Mouse (Mus musculus) hindbrain, embryonic 12.5 days (tissue): ENCODE measurements around the gene Abca5. TPM values are rescaled to one million over a fixed set of nuclear protein-coding genes. Genes with fewer than 3 reads are reported as not detected.

Experiments used
- ATAC-seq: fragments of 200-750 bp; cut with Nextera tagmentation; 2 replicates; pipeline ENCODE4 v1.8.0; 2017; ENCODE audit warnings: moderate TSS enrichment; ENCODE audit not compliant: low FRiP score
- H3K27ac ChIP-seq: fragments of 300-500 bp; sonication (generic); 2 replicates; pipeline ENCODE4 v1.5.1; 2016; ENCODE audit warnings: mild to moderate bottlenecking
- H3K27me3 ChIP-seq: fragments of 300-500 bp; sonication (generic); 2 replicates; pipeline ENCODE4 v1.6.1; 2016; ENCODE audit warnings: mild to moderate bottlenecking
- H3K36me3 ChIP-seq: fragments of 300-500 bp; sonication (generic); 2 replicates; pipeline ENCODE4 v1.6.1; 2016; ENCODE audit warnings: mild to moderate bottlenecking
- H3K4me1 ChIP-seq: fragments of 300-500 bp; sonication (generic); 2 replicates; pipeline ENCODE4 v1.6.1; 2016
- H3K4me2 ChIP-seq: fragments of 300-500 bp; sonication (generic); replicated peaks from 2 replicates; pipeline ENCODE4 v1.6.1; 2016; ENCODE audit warnings: mild to moderate bottlenecking
- H3K4me3 ChIP-seq: fragments of 300-500 bp; sonication (generic); 2 replicates; pipeline ENCODE4 v1.5.1; 2016; ENCODE audit warnings: mild to moderate bottlenecking
- H3K9ac ChIP-seq: fragments of 300-500 bp; sonication (generic); 2 replicates; pipeline ENCODE4 v1.6.1; 2016; ENCODE audit warnings: mild to moderate bottlenecking, moderate library complexity
- H3K9me3 ChIP-seq: fragments of 300-500 bp; sonication (generic); replicated peaks from 2 replicates; pipeline ENCODE4 v1.6.1; 2016; ENCODE audit warnings: mild to moderate bottlenecking
- WGBS: fragments of 180-500 bp; shearing (Covaris S2); methylation state at CpG from one replicate; pipeline ENCODE4 v1.1.7; 2016; 5-methylcytosine and 5-hydroxymethylcytosine counted together
- polyA plus RNA-seq: library from polyadenylated mRNA; unstranded; fragments of >200 nt; fragmentation: Nextera tagmentation; extraction: Ambion mirVana; gene quantifications from 2 replicates; pipeline ENCODE4 v1.2.1, GENCODE M21; 2016

Gene Abca5
- polyA plus RNA-seq, 1 experiment from 2014 or later, result 8.9 TPM

DNA sequence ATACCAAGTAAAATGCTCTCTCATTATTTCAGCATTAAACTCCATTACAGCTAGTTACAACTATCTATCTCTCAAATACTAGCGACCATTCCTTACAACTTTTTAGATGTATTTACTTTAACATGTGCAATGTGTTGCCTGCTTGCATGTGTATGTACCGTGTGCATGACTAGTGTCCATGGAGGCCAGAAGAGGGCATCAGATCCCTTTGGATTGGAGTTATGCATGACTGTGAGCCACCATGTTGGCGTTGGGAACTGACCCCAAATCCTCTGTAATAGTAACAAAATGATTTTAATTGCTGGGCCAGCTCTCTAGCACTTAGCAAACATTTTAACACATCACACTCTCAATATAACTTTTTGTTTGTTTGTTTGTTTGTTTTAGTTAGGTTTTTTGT lies 49.1 kb downstream of the Abca5 start:
- no peaks in the 10 kb centered on the region for H3K27me3 ChIP-seq
- H3K9me3 ChIP-seq, result no peaks in the 10 kb centered on the region
- no peak overlapping the region for H3K9ac ChIP-seq
- H3K4me3 ChIP-seq, result no peak overlapping the region
- H3K27ac ChIP-seq, result no peak overlapping the region
- ATAC-seq, result no peak
- 73% methylated on average over 3 of the region's 3 CpGs for WGBS
- no peak overlapping the region for H3K4me2 ChIP-seq
- no peaks in the 10 kb centered on the region for H3K4me1 ChIP-seq
- 0 out of 2 replicates have a peak, but pooled peaks cover 8% of the 10 kb centered on the region for H3K36me3 ChIP-seq

DNA sequence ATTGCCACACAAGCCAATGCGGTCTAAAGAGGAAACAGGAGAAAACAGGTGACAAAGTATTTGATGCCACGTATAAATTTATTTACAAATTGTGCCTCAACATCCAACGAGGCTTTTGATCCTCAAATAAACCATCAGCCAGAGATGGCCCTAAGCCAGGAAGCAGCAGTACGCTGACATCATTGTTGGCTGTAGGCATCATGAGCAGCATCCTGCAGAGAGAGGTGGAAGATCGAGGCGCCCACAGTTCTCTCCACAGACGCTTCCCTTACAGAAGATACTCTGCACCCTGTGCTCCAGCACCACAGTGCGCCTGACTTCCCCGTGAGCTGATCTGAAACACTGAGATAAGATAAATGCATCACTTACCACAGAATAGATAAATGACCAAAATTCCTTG lies 49.8 kb downstream of the Abca5 start:
- Histone ChIP-seq H3K9me3 (no peaks in the 10 kb centered on the region), H3K27ac (no peak overlapping the region), H3K36me3 (0 out of 2 replicates have a peak, but pooled peaks cover 8% of the 10 kb centered on the region), H3K4me1 (no peaks in the 10 kb centered on the region), H3K4me2 (no peak overlapping the region), H3K9ac (no peak overlapping the region), H3K4me3 (no peak overlapping the region), H3K27me3 (no peaks in the 10 kb centered on the region)
- 72% methylated on average over 9 of the region's 9 CpGs for WGBS
- no peak for ATAC-seq

DNA sequence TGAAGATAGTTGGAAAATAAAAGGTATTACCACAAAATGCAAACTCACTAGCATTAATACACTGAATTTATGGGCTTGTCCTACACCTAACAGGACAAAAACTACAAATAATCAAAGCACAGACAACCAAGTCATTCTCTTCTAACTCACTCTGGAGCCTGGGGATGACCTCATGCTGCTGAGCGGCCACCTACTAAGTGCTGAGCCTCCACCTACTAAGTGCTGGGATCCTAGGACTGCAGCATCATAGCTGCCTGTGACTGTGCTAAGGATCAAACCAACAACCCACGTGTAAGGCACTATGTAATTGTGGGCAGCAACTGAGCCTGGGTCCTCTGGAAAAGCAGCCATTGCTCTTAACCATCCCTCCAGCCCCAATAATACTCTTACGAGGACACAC lies 51.2 kb downstream of the Abca5 start:
- H3K9ac ChIP-seq, result no peak overlapping the region
- ATAC-seq, result no peak
- H3K4me3 ChIP-seq, result no peak overlapping the region
- H3K36me3 ChIP-seq, result 0 out of 2 replicates have a peak, but pooled peaks cover 3% of the 10 kb centered on the region
- H3K4me1 ChIP-seq, result no peaks in the 10 kb centered on the region
- H3K27me3 ChIP-seq, result no peaks in the 10 kb centered on the region
- 81% methylated on average over 3 of the region's 3 CpGs for WGBS
- no peak overlapping the region for H3K27ac ChIP-seq
- H3K9me3 ChIP-seq, result no peaks in the 10 kb centered on the region
- no peak overlapping the region for H3K4me2 ChIP-seq

DNA sequence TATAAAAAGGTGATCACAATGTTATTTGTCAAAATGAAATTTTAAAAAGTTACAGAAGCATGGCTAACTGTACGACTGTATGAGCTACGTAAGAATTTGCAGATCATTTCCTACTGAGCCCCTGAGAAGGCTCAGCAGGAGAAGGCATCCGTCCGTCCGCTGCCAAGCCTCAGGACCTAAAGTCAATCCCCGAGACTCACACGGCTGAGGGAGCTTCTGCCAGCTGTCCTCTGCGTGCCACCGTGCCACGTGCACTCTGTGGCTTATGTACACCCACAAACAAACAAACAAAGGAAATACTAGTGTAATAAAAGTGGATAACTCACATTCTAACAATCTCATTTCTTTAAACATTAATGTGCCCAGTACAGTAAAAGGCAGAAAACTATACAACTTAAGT lies 52.7 kb downstream of the Abca5 start:
- H3K27me3 ChIP-seq, result no peaks in the 10 kb centered on the region
- H3K9ac ChIP-seq, result no peak overlapping the region
- no peak overlapping the region for H3K4me3 ChIP-seq
- no peaks in the 10 kb centered on the region for H3K9me3 ChIP-seq
- no peak overlapping the region for H3K27ac ChIP-seq
- no peak overlapping the region for H3K4me2 ChIP-seq
- ATAC-seq, result no peak
- WGBS, result 76% methylated on average over 10 of the region's 10 CpGs
- no peaks in the 10 kb centered on the region for H3K4me1 ChIP-seq
- 0 out of 2 replicates have a peak, but pooled peaks cover 3% of the 10 kb centered on the region for H3K36me3 ChIP-seq

DNA sequence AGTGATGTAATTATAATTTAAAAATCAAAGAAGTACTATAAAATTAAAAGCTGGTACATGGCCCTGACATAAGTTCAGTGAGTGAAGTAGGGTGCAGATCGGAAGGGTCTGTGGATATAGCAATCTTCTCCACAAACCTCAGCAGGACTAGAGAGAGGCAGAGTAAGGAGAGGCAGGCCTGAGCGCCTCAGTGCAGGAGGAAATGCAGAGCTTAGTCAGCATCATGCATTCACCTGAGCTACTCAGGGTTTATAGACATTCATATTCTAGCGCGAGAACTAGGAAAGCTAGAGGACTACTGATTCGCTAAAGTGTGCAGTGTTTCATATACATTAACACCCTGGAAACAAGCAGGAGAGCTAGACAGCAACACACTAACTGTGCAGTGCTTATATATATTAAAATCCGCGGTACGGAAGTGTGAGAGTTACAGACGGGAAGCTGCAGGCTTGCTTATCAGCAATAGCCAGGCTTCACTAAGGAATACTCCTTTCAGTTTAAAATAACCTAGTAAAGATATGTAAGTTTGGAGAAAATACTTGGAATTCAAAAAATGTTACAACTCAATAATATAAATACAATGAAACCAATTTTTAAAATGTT lies 53.2 kb downstream of the Abca5 start:
- no peaks in the 10 kb centered on the region for H3K9me3 ChIP-seq
- H3K4me2 ChIP-seq, result no peak overlapping the region
- no peak overlapping the region for H3K9ac ChIP-seq
- H3K4me3 ChIP-seq, result no peak overlapping the region
- H3K27me3 ChIP-seq, result no peaks in the 10 kb centered on the region
- H3K36me3 ChIP-seq, result 0 out of 2 replicates have a peak, but pooled peaks cover 3% of the 10 kb centered on the region
- no peak overlapping the region for H3K27ac ChIP-seq
- H3K4me1 ChIP-seq, result no peaks in the 10 kb centered on the region
- WGBS, result 94% methylated on average over 9 of the region's 9 CpGs
- ATAC-seq, result no peak

DNA sequence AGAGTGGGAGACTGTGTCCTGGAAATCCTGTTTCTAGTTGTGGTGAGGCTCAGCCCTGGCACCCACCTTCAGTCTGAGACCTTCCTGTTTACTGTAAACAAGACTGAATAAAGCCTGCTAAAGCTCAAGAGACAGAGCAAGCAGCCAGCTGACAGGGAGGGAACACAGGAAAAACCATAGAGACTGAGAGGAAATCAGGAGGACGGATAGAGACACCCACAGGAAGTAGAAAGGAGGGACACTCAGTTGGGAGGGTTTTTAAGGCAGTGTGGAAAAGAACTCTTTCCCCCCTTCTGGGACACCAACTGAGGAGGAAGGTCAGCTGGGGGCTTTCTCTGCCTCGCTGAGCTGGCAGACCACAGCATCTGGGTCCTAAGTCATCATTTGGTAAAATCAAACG lies 62.7 kb downstream of the Abca5 start:
- 73% methylated on average over 3 of the region's 3 CpGs for WGBS
- H3K4me2 ChIP-seq, result no peak overlapping the region
- no peak overlapping the region for H3K9ac ChIP-seq
- no peak overlapping the region for H3K27ac ChIP-seq
- no peaks in the 10 kb centered on the region for H3K4me1 ChIP-seq
- H3K27me3 ChIP-seq, result no peaks in the 10 kb centered on the region
- no peak overlapping the region for H3K4me3 ChIP-seq
- no peak for ATAC-seq
- H3K36me3 ChIP-seq, result no peaks in the 10 kb centered on the region
- no peaks in the 10 kb centered on the region for H3K9me3 ChIP-seq

DNA sequence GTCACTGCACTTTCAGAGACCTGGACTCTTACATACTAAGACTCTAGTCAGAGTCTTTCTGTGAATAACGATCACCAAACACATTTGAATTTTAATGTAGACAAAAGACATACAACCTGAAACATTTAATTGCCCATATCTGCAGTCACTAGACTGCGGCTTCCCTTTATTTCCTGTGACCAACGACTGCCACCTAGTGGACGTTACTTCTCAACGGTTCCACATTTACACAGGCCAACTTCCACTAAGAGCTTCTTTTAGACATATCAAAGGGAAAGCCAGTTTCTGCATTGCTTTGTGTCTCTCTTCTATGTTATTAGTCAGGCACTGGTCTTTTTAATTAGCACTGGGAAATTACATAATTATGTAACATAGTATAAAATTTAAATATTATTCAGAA lies 65.8 kb downstream of the Abca5 start:
- Histone ChIP-seq H3K27ac (no peak overlapping the region), H3K4me2 (no peak overlapping the region), H3K27me3 (no peaks in the 10 kb centered on the region), H3K4me1 (no peaks in the 10 kb centered on the region), H3K4me3 (no peak overlapping the region), H3K36me3 (no peaks in the 10 kb centered on the region), H3K9me3 (no peaks in the 10 kb centered on the region), H3K9ac (no peak overlapping the region)
- WGBS, result 6% methylated on average over 5 of the region's 5 CpGs
- 0 out of 2 replicates have a peak, but pooled peaks have one; percentile 56 for ATAC-seq

DNA sequence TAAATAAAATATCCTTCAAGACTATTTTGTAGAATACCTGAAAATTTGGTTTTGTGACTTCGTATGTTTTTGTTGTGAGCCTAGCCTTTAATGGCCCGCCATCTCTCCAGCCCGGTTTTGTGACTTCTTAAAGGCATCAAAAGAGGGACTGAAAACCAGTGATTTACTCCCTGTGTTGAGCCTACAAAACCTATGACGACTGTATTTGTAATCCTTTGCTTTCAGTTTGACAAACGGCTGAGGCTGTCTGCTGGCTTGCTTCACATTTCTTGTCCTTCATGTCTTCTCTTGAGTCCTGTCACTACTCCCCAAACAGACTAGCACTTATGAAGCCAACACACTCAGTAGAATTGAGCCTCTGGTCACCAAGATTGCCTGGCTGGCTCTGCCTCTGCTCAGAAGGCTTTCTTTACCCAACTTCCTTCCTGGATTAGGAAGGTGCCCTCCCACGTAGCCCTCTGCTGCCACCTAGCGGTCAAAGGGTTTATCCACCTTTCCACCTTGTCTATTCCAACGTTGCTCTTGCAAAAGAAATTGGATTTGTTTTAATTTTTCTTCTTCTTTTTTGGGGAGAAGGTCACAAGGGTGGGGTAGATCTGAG lies 69.2 kb downstream of the Abca5 start:
- no peaks in the 10 kb centered on the region for H3K4me1 ChIP-seq
- H3K9ac ChIP-seq, result 0 out of 2 replicates have a peak overlapping the region, but pooled peaks have one; percentile 23
- H3K9me3 ChIP-seq, result no peaks in the 10 kb centered on the region
- WGBS, result 47% methylated on average over 8 of the region's 8 CpGs
- H3K27ac ChIP-seq, result no peak overlapping the region
- no peaks in the 10 kb centered on the region for H3K27me3 ChIP-seq
- 0 out of 2 replicates have a peak, but pooled peaks have one; percentile 43 for ATAC-seq
- no peaks in the 10 kb centered on the region for H3K36me3 ChIP-seq
- H3K4me3 ChIP-seq, result no peak overlapping the region
- no peak overlapping the region for H3K4me2 ChIP-seq

DNA sequence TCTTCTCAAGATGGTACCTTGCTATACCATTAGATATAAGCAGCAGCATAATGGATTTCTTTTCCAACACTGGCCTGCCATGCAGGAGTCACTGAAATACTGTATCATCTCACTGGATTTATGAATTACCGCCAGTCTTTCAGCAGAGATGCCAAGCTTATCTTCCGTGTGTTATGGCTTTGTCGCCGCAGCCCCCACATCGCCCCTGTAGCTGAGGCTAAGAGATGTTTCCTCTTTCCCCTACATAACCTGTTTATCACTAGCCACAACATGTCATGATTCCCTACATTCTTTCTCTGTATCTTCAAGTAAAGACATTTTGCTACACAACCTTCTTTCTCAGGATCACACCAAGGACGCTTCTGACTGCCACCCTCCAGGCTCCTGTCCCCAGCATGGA lies 70.3 kb downstream of the Abca5 start:
- no peaks in the 10 kb centered on the region for H3K9me3 ChIP-seq
- no peaks in the 10 kb centered on the region for H3K4me1 ChIP-seq
- no peaks in the 10 kb centered on the region for H3K36me3 ChIP-seq
- H3K27ac ChIP-seq, result no peak overlapping the region
- no peak overlapping the region for H3K9ac ChIP-seq
- no peaks in the 10 kb centered on the region for H3K27me3 ChIP-seq
- no peak overlapping the region for H3K4me2 ChIP-seq
- H3K4me3 ChIP-seq, result no peak overlapping the region
- WGBS, result 96% methylated on average over 6 of the region's 6 CpGs
- ATAC-seq, result no peak

DNA sequence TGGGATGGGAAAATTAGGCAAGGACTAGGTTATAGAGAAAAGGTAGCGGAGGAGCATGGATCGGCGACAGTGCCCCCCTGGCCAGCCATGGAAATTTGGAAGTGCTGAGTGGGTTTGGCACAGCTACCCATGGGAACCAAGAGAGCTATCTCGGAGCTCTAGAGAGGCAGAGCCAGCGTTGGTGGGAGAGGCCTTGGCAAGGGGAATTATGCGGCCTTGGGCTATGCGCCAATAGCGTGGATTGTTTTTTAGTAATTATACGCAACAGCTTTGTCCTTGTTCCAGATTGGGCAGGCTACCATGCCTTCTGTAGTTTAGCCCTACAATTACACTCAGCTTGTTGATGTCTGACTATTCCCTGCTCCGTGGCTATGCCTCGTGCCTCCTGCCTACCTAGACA lies 70.8 kb downstream of the Abca5 start:
- Histone ChIP-seq H3K9me3 (no peaks in the 10 kb centered on the region), H3K4me3 (no peak overlapping the region), H3K4me1 (no peaks in the 10 kb centered on the region), H3K27me3 (no peaks in the 10 kb centered on the region), H3K4me2 (no peak overlapping the region), H3K36me3 (no peaks in the 10 kb centered on the region), H3K9ac (no peak overlapping the region), H3K27ac (no peak overlapping the region)
- ATAC-seq, result no peak
- WGBS, result 93% methylated on average over 11 of the region's 11 CpGs

DNA sequence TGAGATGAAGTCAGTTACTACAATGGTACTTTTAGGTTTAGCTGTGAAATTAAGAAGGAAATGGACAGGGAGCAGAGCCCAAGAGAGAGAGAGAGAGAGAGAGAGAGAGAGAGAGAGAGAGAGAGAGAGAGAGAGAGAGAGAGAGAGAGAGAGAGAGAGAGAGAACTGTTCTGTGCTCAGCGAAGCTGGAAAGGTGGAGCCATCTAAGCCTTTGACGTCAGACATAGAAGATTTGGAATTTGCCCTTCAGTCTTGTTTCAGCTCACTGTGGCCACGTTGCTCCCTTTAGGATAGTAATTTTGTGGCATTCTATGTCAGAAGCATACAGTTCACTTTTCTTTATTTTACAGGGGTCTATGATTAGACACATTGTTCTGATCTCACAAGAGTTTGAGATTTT lies 75.6 kb downstream of the Abca5 start:
- Histone ChIP-seq H3K36me3 (no peaks in the 10 kb centered on the region), H3K27ac (no peak overlapping the region), H3K9me3 (0 out of 2 replicates have a peak, but pooled peaks cover 7% of the 10 kb centered on the region), H3K9ac (no peak overlapping the region), H3K4me1 (no peaks in the 10 kb centered on the region), H3K27me3 (no peaks in the 10 kb centered on the region), H3K4me2 (no peak overlapping the region), H3K4me3 (no peak overlapping the region)
- WGBS, result 76% methylated on average over 3 of the region's 3 CpGs
- ATAC-seq, result no peak

DNA sequence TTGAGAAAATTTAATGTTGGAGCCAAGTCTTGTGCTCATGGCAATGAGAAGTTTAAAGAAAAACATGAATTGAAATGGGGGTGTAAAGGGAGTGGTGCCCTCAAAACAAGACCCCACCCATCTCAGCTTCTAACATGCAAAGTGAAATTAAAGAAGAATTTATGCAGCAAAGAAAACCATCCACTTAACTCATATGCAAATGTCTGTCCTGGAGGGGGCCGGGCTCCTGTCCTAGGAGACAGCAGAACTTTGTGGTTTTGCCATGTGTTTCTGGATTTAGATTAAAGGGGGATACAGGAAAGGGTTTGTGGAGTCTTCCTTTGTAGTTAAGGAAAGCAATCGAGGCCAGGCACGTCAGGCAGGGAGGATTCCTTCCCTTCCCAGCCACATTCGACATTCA lies 79.6 kb downstream of the Abca5 start:
- no peak for ATAC-seq
- Histone ChIP-seq H3K9me3 (0 out of 2 replicates have a peak, but pooled peaks cover 7% of the 10 kb centered on the region), H3K27me3 (no peaks in the 10 kb centered on the region), H3K36me3 (no peaks in the 10 kb centered on the region), H3K4me2 (no peak overlapping the region), H3K4me1 (no peaks in the 10 kb centered on the region), H3K4me3 (no peak overlapping the region), H3K27ac (no peak overlapping the region), H3K9ac (no peak overlapping the region)
- 58% methylated on average over 4 of the region's 4 CpGs for WGBS

DNA sequence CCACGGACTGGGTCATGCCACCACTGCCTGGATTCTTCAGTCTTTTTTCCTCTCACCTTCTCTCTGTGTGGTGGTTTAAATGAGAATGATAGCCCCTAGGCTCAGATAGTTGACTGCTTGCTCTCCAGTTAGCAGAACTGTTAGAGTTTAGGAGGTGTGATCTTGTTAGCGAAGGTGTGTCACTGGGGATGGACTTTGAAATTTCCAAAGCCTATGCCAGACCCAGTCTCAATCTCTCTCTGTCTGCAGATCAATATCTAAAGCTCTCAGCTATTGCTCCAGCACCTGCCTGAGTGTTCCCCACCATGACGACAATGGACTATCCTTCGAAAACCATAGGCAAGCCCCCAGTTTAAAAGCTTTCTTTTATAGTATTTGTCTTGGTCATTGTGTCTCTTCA lies 80.5 kb downstream of the Abca5 start:
- Histone ChIP-seq H3K4me3 (no peak overlapping the region), H3K4me1 (no peaks in the 10 kb centered on the region), H3K9me3 (0 out of 2 replicates have a peak, but pooled peaks cover 7% of the 10 kb centered on the region), H3K36me3 (no peaks in the 10 kb centered on the region), H3K27ac (no peak overlapping the region), H3K4me2 (no peak overlapping the region), H3K27me3 (no peaks in the 10 kb centered on the region), H3K9ac (no peak overlapping the region)
- WGBS, result 94% methylated on average over 4 of the region's 4 CpGs
- no peak for ATAC-seq
